Mouse (Mus musculus): ENCODE measurements around the gene Dusp16. TPM values are rescaled to one million over a fixed set of nuclear protein-coding genes. Genes with fewer than 3 reads are reported as not detected.

Gene Dusp16
- polyA plus RNA-seq, 1 experiment: 8.0 TPM

GRCm38 (mm10) chr6:134756058-134756457 lies 36.4 kb downstream of the Dusp16 start:
- no peak for TF ChIP-seq POLR2A (IDR thresholded peaks at IDR 0.05; ENCODE audit: borderline replicate concordance, extremely low read depth, insufficient read depth, insufficient read length, poor library complexity, severe bottlenecking)
- TF ChIP-seq CTCF (IDR thresholded peaks at IDR 0.05; ENCODE audit: borderline replicate concordance, extremely low read depth, insufficient read depth, insufficient read length): no peak
- DNase-seq (ENCODE audit: low read depth): no peak

DNA sequence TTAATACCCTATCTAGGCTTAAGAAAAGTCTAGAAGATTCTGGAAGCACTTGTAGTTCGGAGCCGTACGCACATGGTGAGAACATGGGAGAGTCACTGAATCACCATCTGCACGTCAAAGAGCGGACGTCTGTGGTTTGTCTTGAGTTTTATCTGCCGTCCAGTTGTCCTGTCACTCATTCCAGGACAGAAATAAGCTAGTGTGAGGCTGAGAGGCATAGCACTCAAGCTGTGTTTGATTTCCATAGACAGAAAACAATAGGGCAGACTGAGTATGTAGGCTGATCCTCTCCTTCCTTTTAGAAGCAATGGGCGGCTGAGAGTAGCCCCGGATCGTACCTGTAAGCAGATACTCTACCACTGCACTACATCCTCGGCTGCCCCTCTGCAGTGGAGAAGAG lies 38.6 kb downstream of the Dusp16 start:
- DNase-seq (ENCODE audit: low read depth): no peak
- TF ChIP-seq POLR2A (IDR thresholded peaks at IDR 0.05; ENCODE audit: borderline replicate concordance, extremely low read depth, insufficient read depth, insufficient read length, poor library complexity, severe bottlenecking): no peak
- TF ChIP-seq CTCF (IDR thresholded peaks at IDR 0.05; ENCODE audit: borderline replicate concordance, extremely low read depth, insufficient read depth, insufficient read length): no peak

DNA sequence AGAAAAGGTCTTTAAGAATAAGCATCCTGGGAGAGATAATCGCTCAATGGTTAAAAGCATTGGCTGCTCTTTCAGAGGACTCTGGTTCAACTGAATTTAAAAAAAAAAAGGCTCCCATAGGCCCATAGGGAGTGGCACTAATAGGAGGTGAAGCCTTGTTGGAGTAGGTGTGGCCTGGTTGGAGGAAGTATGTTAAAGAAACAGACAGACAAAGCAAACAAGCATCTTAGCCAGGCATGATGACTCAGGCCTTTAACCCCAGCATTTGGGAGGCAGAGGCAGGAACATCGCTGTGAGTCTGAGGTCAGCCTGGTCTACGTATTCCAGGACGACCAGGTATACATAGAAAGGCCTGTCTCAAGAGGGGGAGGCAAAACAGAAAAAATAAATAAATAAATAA lies 39.0 kb downstream of the Dusp16 start:
- TF ChIP-seq POLR2A (IDR thresholded peaks at IDR 0.05; ENCODE audit: borderline replicate concordance, extremely low read depth, insufficient read depth, insufficient read length, poor library complexity, severe bottlenecking) (no peak), CTCF (IDR thresholded peaks at IDR 0.05; ENCODE audit: borderline replicate concordance, extremely low read depth, insufficient read depth, insufficient read length) (no peak)
- DNase-seq (ENCODE audit: low read depth): no peak

DNA sequence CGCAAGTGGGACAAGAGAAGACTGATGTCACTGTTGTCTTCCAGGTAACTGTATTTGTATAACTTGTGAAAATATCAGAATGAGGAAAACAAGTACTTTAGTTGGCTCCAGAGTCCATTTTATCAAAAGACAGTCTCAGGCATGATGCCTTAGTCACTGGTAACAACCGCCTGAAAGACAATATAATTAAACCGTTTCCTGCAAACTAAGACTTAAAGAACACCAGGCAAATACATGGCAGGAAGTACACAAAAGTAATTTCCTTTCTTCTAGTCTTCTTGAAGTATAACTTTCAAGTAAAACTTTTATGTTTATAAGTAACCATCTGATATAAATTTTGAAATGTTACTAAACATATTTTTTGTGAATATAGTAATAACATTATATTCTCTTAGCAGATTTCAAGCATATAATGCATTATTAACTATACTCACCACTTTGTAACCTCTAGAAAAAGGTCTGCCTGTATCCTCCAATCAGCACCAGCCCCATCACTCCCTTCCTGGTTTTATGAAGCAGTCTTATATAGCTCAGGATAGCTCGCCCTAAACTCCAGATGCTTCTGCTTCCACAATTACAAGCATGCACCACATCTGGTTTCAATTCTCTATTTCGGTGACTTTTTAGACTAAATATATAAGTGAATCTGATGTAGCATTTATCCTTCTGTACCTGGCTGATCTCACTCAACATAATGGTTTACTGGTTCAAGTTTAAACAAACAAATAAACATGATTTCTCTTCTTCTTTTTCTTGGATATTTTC lies 40.4 kb downstream of the Dusp16 start:
- no peak for TF ChIP-seq CTCF (IDR thresholded peaks at IDR 0.05; ENCODE audit: borderline replicate concordance, extremely low read depth, insufficient read depth, insufficient read length)
- no peak for TF ChIP-seq POLR2A (IDR thresholded peaks at IDR 0.05; ENCODE audit: borderline replicate concordance, extremely low read depth, insufficient read depth, insufficient read length, poor library complexity, severe bottlenecking)
- no peak for DNase-seq (ENCODE audit: low read depth)

- TF ChIP-seq CTCF (IDR thresholded peaks at IDR 0.05; ENCODE audit: borderline replicate concordance, extremely low read depth, insufficient read depth, insufficient read length): no peak
- no peak for TF ChIP-seq POLR2A (IDR thresholded peaks at IDR 0.05; ENCODE audit: borderline replicate concordance, extremely low read depth, insufficient read depth, insufficient read length, poor library complexity, severe bottlenecking)
- DNase-seq (ENCODE audit: low read depth): no peak
Measured at GRCm38 (mm10) chr6:134751087-134751486, 41.3 kb downstream of the Dusp16 start.

- TF ChIP-seq CTCF (IDR thresholded peaks at IDR 0.05; ENCODE audit: borderline replicate concordance, extremely low read depth, insufficient read depth, insufficient read length) (no peak), POLR2A (IDR thresholded peaks at IDR 0.05; ENCODE audit: borderline replicate concordance, extremely low read depth, insufficient read depth, insufficient read length, poor library complexity, severe bottlenecking) (no peak)
- no peak for DNase-seq (ENCODE audit: low read depth)
Measured at GRCm38 (mm10) chr6:134748126-134748525, 44.3 kb downstream of the Dusp16 start.

DNA sequence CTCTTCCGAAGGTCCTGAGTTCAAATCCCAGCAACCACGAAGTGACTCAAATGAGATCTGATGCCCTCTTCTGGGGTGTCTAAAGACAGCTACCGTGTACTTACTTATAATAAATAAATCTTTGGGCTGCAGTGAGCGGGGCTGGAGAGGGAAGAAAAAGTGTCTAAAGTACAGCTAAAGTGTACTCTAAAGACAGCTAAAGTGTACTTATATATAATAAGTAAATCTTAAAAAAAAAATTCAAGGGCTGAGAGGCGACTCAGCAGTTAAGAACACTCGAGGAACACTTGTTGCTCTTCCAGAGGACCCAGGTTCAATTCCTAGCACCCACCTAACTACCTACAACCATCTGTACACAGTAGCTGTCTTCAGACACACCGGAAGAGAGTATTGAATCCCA lies 46.5 kb downstream of the Dusp16 start:
- no peak for DNase-seq (ENCODE audit: low read depth)
- TF ChIP-seq POLR2A (IDR thresholded peaks at IDR 0.05; ENCODE audit: borderline replicate concordance, extremely low read depth, insufficient read depth, insufficient read length, poor library complexity, severe bottlenecking) (no peak), CTCF (IDR thresholded peaks at IDR 0.05; ENCODE audit: borderline replicate concordance, extremely low read depth, insufficient read depth, insufficient read length) (no peak)

DNA sequence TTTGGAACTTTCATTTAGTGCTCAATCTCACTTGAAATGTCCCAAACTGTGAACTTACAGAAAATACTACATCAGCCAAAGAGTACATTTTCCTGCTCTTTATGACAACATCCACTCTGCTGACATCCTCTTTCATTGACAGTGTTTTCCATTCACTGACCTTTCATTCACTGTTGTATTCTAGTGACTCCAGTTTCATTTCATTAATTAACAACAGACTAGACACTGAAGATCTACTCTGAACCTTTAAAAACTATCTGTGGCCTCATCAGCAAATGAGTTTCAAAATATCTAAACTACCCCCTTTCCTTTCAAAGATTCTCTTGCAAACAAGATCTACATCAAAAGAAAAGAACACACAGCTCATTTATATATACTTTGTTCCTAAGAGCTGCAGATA lies 48.9 kb downstream of the Dusp16 start:
- no peak for TF ChIP-seq CTCF (IDR thresholded peaks at IDR 0.05; ENCODE audit: borderline replicate concordance, extremely low read depth, insufficient read depth, insufficient read length)
- TF ChIP-seq POLR2A (IDR thresholded peaks at IDR 0.05; ENCODE audit: borderline replicate concordance, extremely low read depth, insufficient read depth, insufficient read length, poor library complexity, severe bottlenecking): no peak
- DNase-seq (ENCODE audit: low read depth): no peak

DNA sequence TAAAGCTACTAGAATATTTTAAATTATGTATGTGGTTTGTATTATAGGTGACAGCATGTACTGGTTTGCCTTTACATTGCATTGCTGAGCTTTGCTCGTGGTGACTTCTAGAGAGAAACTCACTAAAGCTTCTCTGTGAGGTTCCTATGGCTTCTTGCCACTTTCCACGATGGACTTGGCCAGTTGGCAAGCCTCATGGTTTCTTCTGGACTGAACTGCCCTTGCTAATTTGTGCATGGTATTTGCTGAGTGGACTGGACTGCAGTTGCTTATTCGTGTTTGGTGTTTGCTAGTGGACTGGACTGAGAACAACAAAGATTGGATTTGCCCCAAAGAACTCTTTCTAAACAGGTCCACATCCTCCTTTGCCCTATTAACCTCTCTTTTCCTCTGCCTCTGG lies 55.6 kb downstream of the Dusp16 start:
- no peak for DNase-seq (ENCODE audit: low read depth)
- TF ChIP-seq POLR2A (IDR thresholded peaks at IDR 0.05; ENCODE audit: borderline replicate concordance, extremely low read depth, insufficient read depth, insufficient read length, poor library complexity, severe bottlenecking) (no peak), CTCF (IDR thresholded peaks at IDR 0.05; ENCODE audit: borderline replicate concordance, extremely low read depth, insufficient read depth, insufficient read length) (no peak)

GRCm38 (mm10) chr6:134733800-134734221 lies 58.6 kb downstream of the Dusp16 start:
- TF ChIP-seq POLR2A (IDR thresholded peaks at IDR 0.05; ENCODE audit: borderline replicate concordance, extremely low read depth, insufficient read depth, insufficient read length, poor library complexity, severe bottlenecking) (no peak), CTCF (IDR thresholded peaks at IDR 0.05; ENCODE audit: borderline replicate concordance, extremely low read depth, insufficient read depth, insufficient read length) (no peak)

DNA sequence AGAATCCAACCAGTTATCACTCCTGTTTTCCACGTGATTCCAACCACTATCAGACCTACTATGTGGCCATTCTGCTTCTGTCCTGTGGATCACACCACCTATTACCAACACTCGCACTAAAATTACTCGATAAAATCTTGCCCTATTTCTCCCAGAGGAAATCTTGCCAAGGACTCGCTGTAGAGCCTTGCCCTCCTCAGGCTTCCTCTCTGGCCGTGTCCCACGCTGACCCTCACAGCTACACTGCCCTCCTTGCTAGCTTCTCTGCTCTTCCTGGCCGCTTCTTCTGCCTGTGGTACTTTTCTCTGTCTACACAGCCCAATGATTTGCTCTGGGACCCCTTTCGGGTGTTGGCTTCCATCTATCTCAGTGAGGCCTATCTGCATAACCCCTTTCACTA lies 59.6 kb downstream of the Dusp16 start:
- no peak for TF ChIP-seq POLR2A (IDR thresholded peaks at IDR 0.05; ENCODE audit: borderline replicate concordance, extremely low read depth, insufficient read depth, insufficient read length, poor library complexity, severe bottlenecking)
- no peak for TF ChIP-seq CTCF (IDR thresholded peaks at IDR 0.05; ENCODE audit: borderline replicate concordance, extremely low read depth, insufficient read depth, insufficient read length)

More at GRCm38 (mm10) chr6:134733800-134734221, 58.6 kb downstream of the Dusp16 start:
- DNase-seq (ENCODE audit: low read depth): peak; percentile 57

GRCm38 (mm10) chr6:134730978-134731377 lies 61.4 kb downstream of the Dusp16 start:
- DNase-seq (ENCODE audit: low read depth): no peak
- no peak for TF ChIP-seq POLR2A (IDR thresholded peaks at IDR 0.05; ENCODE audit: borderline replicate concordance, extremely low read depth, insufficient read depth, insufficient read length, poor library complexity, severe bottlenecking)
- no peak for TF ChIP-seq CTCF (IDR thresholded peaks at IDR 0.05; ENCODE audit: borderline replicate concordance, extremely low read depth, insufficient read depth, insufficient read length)

More for the DNA sequence above, 59.6 kb downstream of the Dusp16 start:
- no peak for DNase-seq (ENCODE audit: low read depth)
